Mouse (Mus musculus) MEL-GATA-1-ER (cell line): ENCODE measurements around the gene St3gal2.
"Not testable (repeated sequence)": the region's sequence is repeated elsewhere in the genome, so short reads cannot be mapped to it uniquely, and the experiment has no call there.

ENCODE experiments used
- DNase-seq: peaks from one replicate; pipeline ENCODE4 v3.0.0-alpha.2; 2012; ENCODE audit warnings: low read depth; ENCODE audit errors: extremely low read depth

St3gal2 gene

DNA sequence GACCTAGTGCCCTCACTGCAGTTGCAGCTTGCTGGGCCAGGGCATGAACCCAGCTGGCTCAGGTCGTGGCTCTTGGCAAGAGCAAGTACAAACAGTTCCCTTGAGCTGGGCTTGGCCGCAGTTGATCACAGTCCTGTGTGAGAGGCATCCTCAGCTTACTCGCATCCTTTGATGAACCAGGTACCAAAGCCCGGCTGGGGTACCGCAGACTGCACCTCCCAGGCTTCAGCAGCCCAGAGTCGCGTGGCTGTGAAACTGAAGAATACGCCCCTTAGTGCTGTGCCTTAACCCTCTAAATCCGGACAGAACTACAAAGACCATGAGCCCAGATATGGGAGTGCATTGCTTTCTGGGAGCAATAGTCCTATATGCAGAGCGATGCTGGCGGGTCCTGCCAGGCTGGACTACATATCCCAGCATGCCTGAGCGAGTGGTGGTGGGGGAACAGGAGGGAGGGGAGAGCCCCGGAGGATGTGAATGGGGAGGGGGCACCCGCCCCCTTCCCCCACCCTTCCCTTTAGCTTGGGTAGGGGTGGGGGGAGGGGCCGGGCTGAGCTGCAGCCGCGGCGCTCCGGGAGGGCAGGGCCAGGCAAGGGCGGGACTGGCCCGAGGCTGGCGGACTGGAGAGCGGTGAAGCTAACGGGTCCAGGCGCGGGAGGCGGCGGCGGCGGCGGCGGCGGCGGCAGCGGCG lies at the start of gene St3gal2:
St3gal2 (plus strand) TSS at position 582 of the 691 bp plus-strand sequence.
- peak; percentile 95 for DNase-seq

DNA sequence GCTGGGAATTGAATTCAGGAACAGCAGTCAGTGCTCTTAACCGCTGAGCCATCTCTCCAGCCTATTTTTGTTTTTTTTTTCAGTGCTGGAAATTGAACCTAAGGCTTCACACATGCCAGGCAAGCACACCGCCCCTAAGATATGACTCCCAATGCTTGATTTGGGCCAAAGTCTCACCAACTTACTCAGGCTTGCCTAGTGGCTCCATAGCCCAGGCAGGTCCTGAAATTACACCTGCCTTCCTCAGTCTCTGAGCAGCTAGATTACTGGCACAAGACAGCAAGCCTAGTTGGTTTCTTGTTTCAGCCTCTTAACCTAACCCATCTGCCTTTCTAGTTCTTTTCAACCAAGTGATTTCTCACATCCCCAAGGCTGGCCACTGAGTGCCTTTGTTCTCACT lies 49.2 kb upstream of the St3gal2 start:
- DNase-seq = no peak

DNA sequence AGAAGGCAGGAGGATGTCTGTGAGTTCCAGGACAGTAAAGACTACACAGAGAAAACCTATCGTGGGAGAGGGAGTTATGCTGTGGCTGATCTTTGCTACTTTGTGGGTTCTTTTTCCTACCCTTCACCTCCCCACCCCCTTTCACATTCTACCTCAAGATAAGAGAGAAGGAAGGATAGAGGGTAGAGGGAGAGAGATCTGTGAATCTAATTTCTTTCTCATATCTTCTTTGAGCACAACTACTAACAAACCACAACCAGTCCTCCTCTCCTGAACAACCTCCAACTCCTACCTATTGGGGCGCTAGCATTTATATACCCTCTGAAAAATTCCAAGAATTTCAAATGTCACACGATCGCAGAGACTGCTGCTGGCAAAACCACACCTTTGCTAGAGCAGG lies 41.9 kb upstream of the St3gal2 start:
- DNase-seq = peak; percentile 65

DNA sequence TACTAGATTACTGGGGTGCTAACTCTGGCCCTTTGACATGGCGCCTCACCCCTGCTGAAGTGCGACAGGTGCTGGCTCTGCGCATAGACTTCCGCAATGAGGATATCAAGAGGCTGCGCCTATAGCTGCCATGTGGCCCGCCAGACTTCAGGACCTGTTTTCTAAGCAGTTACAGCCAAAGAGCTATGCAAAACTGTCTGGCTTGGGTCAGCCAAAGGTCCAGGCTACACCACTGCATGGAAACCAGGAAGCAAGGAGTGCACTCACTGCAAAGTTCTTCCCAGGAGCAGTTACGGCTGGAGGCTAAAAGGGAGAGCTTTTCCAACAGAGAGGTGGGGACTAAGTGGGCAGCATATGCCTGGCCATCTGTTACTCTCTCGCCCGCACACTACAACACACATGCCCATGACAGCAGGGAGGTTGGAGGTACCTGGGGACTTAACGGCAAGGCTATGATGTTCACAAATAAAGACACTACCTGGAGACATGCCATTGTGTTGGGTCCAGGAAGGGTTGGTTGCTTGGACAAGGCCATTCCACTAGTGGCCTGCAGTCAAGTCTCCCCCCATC lies 37.9 kb upstream of the St3gal2 start:
- no peak for DNase-seq

DNA sequence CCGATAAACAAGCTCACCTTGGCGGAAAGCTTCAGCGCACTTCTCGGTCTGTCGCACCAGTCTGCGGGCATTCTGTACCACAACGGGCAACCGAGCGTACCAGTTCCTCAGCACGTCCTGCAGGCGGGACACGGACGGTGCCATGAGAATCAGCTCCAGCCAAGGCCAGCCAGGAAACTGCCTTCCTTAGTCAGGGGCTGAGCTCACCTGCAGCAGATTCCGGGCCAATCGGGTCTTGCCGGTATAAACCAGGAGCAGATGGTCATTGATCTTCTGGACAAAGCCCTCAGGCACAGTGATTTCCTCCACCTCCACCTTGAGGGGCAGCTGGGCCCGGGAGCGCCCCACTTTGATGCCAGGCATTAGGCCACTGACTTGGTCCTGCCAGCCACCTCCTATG lies 35.9 kb upstream of the St3gal2 start:
- no peak for DNase-seq

DNA sequence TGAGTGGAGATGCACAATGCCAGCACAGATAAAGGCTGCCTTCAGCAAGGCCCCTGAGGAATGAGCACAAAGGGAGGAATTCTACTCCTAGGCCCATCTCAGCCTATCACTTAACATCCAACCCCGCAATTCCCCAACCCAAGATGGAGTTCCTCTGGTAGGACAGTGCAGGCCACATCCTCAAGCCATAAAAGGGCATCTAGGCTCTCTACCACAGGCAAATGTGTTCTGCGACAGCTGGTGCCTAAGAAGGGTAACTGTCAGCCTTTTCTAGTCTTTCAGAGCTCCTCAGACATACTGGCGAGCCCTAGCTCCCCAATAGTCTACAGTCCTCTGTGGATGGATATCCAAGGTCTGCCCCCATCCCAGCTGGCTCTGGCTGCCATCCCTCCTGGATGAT lies 33.1 kb upstream of the St3gal2 start:
- DNase-seq = no peak

DNA sequence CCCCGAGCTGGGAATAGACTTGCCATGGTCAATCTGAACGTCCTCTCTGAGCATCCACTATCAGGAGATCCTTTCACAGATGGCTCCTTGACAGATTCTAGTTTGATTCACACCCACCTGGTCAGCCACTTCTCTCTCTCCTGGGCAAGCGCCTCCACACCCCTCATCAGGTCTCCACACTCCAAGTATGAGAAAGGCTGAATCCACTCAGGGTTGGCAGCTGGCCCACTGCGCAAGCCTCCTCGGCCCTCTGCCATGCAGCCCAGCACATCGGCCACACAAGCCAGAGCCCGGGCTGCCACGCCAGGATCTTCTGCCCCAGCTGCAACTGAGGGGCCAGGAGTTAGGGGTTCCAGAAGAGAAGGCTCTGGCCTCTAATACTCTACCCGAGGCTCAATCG lies 32.2 kb upstream of the St3gal2 start:
- DNase-seq = no peak

DNA sequence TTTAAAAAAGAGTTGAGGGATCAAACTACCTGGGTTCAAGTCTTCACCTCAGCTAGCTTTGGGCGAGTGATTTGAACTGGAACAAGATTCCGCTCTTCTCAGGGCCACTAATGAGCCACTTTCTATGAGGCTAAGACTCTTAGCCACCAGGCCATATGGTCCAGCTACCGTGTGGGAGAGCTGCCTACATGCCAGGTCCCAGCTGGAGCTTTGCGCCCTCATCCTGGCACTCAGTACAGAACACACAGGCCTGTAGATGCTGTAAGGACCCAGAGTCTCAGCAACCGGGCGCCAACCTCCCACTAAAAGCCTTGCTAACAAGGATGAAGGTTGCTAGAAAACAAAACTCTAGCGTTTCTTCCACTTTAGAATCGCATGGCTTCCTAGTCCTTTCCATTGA lies 31.3 kb upstream of the St3gal2 start:
- DNase-seq = no peak

DNA sequence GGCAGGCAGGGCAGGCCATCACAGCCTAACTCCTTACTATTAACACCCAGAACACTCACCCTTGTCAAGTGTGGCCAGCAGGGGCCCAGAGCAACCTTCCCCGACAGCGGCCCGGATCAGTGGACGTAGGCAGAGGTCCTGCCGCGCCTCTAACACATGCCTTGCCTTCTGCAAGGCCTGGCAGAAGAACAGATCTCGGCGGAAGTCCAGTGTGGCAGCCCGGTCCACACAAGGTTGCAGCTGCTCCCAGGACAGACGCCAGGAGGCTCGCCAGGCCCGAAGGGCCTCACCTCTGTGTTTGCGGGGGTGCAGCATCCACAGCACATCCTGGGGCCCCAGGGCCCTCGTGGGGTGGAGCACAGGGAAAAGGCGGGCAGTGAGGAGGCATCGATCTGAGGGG lies 30.9 kb upstream of the St3gal2 start:
- DNase-seq = no peak

DNA sequence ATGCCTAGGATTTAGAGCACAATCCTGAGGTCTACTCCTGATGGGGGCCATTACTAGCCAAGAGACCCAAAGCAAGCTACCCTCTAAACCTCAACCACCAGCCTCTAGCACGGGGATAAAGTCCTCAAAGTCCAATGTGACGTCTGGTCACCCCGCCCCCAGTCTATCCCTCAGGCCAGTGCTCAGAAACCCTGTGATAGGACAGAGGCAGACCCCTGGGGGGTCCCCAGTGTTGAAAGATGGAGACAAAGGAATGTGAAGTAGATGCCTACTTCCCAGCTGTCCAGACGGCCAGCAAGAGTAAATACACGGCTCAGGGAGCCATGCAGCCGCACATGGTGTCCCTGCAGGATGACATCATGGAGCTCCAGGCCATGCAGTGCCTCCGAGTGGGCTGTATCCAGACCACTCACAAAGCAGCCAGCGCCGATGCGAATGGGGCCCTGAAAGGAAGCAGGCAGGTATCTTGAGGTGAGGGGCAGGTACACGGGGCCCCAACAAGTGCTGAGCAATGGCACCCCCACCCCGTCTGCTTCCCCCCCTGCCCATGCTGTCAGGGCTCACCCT lies 29.7 kb upstream of the St3gal2 start:
- no peak for DNase-seq

DNA sequence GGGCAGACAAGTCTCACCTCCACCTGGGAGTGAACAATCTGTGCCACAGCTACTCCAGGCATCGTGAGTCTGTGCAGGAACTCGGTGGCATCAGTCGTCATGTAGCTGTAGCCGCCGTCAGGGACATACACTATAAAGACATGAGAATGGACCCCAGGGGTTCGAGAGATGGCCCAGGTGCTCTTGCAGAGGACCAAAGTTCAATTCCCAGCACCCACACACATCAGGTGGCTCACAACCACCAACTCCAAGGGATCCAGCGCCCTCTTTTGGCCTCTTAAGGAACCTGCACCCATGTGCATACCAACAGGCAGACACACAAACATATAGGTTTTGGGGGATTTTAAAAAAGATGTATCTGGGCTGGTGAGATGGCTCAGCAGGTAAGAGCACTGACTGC lies 27.7 kb upstream of the St3gal2 start:
- DNase-seq = no peak

DNA sequence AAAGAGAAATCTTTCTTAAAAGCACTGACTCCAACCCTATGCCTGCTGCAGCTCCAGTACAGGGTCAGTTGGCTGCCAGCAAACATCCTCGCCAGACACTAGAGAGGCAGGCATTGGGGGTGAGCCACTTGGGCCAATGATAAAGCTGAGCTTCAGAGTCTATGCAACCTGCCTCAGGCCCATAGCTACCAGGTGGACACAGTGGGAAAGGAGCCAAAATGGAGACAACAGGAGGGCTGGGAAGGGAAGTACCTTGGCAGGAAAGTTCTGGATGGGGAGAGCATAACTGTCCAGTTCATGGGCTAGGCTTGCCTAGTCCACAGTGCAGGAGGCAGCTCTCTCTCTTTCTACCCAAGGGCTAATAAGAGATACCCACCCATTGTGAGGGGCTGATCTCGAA lies 26.8 kb upstream of the St3gal2 start:
- no peak for DNase-seq

DNA sequence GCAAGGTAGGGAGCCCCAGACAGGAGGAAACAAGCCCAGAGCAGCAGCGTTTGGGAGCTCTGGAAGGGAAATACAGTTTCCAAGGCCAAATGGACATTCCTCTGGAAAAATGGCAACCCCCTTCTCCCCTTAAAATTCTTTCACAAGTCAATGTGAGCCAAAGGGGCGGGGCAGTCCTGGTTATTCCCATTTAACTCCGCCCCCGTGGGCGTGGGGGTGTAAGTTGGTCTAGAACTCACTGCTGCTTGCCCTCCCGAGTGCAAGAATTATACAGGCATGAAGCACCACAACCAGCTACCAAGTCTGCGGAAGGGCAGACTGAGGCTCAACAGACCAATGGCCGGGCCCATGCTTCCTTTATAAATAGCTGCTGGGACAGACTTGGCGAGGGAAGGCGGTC lies 24.9 kb upstream of the St3gal2 start:
- DNase-seq = no peak

DNA sequence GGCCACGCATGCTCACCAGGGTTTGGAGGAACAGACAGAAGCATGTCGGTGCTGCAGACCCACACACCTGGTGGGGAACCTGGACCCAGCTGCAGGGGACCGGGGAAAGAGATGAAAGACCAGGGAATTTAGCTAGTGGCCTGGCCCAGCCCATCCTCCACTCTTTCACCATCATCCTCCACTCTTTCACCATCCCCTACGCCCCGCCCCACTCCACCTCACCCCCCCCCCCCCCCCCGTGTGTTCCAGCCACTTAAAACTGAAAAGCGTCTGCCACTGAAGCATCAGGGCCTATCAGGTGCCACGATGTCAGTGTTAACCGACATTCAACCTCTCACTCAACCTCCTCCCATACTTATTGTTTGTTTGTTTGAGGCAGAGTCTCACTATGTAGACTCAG lies 24.5 kb upstream of the St3gal2 start:
- no peak for DNase-seq

DNA sequence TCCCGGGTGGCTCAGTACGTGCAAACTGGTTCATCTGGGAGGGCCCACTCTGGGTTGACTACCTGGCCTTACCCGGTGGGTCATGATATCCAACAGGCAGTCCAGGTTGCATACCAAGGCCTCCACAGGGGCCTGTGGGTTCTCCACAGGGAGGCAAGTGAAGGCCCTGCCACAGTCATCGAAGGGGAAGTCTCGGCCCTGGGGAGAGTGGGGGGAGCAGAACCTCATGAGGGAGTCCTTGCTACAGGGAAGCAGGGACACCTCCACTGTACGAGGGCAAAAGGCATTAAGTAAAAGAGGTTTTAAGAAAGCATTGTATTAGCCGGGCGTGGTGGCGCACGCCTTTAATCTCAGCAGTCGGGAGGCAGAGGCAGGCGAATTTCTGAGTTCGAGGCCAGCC lies 23.9 kb upstream of the St3gal2 start:
- no peak for DNase-seq

DNA sequence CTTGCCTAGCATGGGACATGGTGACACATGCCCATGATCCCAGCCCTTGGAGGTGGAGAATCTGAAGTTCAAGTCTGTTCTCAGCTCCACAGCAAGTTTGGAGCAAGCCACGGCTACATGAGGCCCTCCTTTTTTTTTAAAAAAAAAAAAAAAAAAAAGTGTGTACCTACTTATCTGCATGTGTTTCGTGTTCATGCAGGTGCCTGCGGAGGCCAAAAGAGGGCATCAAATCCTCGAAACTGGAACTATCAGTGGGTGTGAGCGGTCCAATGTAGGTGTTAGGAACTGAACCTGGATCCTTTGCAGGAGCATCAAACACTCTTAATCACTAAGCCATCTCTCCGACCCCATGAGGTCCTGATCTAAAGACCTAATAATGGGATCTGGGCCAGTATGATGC lies 22.2 kb upstream of the St3gal2 start:
- DNase-seq = no peak

DNA sequence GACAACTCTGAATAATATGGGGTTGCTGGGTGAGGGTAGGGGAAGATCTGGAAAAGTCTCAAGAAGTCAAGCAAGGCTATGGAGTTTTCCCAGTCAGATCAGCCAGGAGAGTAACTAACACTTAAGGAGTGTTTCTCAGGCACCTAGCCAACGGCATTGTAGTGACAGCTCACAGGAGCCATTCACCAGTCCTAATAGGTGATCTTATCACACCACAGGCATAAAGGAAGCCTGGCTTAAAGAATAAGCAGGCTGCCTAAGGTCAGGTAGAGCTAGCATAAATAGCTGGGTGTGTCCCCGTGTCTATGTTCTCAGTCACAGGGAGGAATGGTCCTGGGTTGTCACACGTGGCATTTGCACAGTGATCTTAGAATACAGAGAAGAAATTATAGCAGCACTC lies 18.7 kb upstream of the St3gal2 start:
- DNase-seq = no peak

DNA sequence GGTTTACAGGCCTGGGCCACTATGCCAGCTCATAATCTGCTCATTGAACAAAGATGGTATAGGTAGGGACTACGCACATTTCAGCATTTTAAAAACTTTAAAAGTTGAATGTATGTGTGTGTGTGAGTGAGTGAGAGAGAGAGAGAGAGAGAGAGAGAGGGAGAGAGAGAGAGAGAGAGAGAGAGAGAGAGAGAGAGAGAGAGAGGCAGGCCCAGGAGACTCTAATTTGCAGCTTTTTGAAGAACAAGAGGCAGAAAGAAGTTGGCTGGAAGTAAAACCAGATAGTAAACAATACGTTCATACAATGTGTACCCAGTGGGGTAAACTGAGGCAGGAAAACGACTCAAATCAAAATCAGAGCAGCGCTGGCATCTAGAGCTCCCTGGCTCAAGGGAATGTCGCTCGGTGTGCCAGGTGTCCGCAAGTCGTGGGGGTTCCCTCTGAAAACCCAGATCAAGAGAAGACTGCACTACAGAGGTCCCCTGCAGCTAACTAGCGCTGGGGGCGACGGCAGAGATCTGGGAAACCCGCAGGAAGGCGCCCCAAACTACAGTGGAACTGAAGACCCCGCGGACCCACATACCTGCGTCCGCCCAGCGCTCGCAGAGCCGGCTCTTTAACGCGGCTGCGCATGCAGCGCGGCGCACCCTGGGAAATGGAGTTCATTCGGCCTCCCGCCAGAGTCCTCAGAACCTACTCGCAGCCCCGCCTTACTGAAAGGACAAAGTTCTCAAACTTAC lies 17.7 kb upstream of the St3gal2 start, which contains the start of gene Fuk:
Fuk (minus strand) TSS at position 650 of the 740 bp plus-strand sequence.
- DNase-seq = no peak

DNA sequence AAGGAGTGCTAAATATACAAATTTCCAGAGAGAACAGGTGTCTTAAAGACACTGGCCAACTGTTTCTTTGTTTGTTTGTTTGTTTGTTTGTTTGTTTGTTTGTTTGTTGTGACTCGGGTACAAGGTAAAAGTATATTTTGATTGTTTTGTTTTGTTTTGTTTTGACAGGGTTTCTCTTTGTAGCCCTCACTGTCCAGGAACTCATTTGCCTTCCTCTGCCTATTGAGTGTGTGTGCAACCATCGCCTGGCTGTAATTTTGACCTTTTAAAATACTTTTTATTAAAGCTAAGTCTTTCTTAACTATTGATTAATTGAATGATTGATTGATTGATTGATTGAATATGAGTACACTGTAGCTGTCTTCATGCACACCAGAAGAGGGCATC lies 17.1 kb upstream of the St3gal2 start:
- no peak for DNase-seq

DNA sequence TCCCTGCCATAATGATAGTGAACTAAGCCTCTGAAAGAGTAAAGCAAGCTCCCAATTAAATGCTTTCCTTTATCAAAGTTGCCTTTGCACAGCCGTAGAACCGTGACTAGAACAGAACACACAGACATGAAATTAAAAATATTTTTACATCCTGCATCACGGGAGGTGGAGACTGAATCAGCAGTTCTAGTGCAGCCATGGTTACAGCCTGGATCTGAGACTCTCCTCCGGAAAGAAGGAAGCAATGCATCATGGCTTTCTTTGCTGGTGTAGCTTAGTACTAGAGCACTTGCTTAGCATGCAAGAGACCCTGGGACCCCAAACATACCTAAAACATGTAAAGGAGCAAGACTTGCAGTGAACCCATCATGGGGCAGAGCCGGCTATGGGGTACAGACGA lies 14.3 kb upstream of the St3gal2 start:
- DNase-seq = no peak

DNA sequence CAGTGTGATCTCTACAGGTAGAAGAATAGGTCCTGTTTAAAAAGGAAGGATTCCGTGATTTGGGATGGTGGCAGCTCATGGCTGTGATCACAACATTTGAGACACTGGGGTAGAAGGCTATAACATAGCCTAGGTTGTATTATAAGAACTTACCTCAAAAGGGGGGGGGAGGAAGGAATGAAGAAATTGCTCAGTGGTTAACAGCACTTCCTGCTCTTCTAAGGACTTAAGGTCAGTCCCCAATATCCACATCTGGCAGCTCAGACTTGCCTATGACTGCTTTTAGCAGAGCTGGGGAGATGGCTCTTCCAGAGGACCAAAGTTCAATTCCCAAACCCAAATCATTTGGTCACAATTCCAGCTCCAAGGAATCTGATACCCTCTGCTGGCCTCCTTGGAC lies 13.0 kb upstream of the St3gal2 start:
- DNase-seq = no peak

DNA sequence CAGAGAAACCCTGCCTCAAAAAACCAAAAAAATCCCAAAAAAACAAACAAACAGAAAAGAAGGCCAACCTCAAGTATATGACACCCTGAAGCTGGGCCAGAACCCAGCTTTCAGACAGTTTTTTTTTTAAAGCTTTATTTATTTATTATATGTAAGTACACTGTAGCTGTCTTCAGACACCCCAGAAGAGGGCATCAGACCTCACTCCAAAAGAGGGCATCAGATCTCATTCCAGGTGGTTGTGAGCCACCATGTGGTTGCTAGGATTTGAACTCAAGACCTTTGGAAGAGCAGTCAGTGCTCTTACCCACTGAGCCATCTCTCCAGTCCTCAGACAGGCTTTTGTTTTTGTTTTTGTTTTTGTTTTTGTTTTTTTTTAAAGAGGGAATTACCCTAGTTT lies 9.9 kb upstream of the St3gal2 start:
- DNase-seq = not testable (repeated sequence)
